Comparison of ENCODE assay signal across 19 mouse cellular contexts in the genomic region with DNA sequence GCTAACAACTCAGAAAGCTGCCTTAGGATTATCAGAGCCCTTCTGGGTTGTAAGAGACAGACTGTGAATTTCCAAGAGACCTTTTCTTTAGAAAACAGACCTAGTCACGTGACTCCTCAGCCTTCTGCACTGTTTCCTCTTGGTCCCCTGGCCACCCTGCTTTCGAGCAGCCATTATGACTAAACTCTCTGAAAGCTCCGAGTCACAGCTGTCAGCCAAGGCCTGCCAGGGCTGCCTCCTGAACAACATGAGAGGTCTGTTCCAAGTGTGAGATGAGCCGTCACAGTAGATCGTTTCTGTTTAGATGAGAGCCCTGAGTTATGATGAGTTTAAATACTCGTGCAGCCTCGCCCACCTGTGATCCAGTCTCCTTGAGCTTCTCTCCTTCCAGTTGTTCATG. TPM values are rescaled to one million over a fixed set of nuclear protein-coding genes. Genes with fewer than 3 reads are reported as not detected.
DNase-seq lines count a peak whose midpoint lies in the region; ATAC-seq and TF ChIP-seq lines count a peak whose summit lies in the region.
"Had no signal": no experiment of that assay in that cellular context is flagged by ENCODE, and none has a peak within 500 bp of the region (broad histone marks: within the 10 kb centered on the region; RNA-seq: fewer than 3 reads in every experiment).

No protein-coding gene starts in this region.

- intact Hi-C loops in left cerebral cortex, postnatal 4 days (cut with DNase I) = no loop called here
- intact Hi-C loops in left cerebral cortex, adult 2 months (cut with DNase I) = no loop called here

- no peaks in the 10 kb centered on the region for H3K9me3 ChIP-seq in forebrain, postnatal 0 days (ENCODE audit: low read length)
- H3K9me3 ChIP-seq in forebrain, embryonic 12.5 days = no peaks in the 10 kb centered on the region
- H3K9me3 ChIP-seq: embryonic facial prominence, embryonic 12.5 days; heart, embryonic 12.5 days; hindbrain, embryonic 10.5 days had no signal

- DNase-seq in forebrain, postnatal 0 days = peak; percentile 47
- DNase-seq in left cerebral cortex, postnatal 4 days = peak; percentile 43
- DNase-seq in left cerebral cortex, adult 2 months (ENCODE audit: extremely low spot score in 1 of 2, low spot score in 2 of 2) = no peak
- peak; percentile 13 for DNase-seq in brain, adult 2 months (ENCODE audit: low read depth, low spot score)
- DNase-seq in layer of hippocampus, adult 9-11 months = peak; percentile 59
- no peak for DNase-seq in kidney, postnatal 10 days
- no peak for DNase-seq in adrenal gland, postnatal 10 days
- DNase-seq: adrenal gland, adult 2 months; adrenal gland, postnatal 36 days; cerebellum, adult 11-12 months; cerebellum, adult 9-11 months; gastrocnemius, postnatal 14 days had no signal

- H3K4me3 ChIP-seq in forebrain, postnatal 0 days (ENCODE audit: low read depth, low read length) = no peak overlapping the region
- H3K4me3 ChIP-seq in forebrain, embryonic 12.5 days (replicated peaks) = no peak overlapping the region
- H3K4me3 ChIP-seq in left cerebral cortex, adult 2 months = no peak overlapping the region
- H3K4me3 ChIP-seq: embryonic facial prominence, embryonic 12.5 days; heart, embryonic 12.5 days; hindbrain, embryonic 10.5 days had no signal

- 0 out of 2 replicates have a peak overlapping the region, but pooled peaks have one; percentile 4 for H3K27ac ChIP-seq in forebrain, postnatal 0 days (ENCODE audit: low read depth, low read length)
- no peak overlapping the region for H3K27ac ChIP-seq in forebrain, embryonic 12.5 days
- no peak overlapping the region for H3K27ac ChIP-seq in left cerebral cortex, adult 2 months
- H3K27ac ChIP-seq: embryonic facial prominence, embryonic 12.5 days; hindbrain, embryonic 10.5 days had no signal

- no peak overlapping the region for H3K4me2 ChIP-seq in forebrain, postnatal 0 days (ENCODE audit: low read depth)
- no peak overlapping the region for H3K4me2 ChIP-seq in forebrain, embryonic 12.5 days
- H3K4me2 ChIP-seq: embryonic facial prominence, embryonic 12.5 days; heart, embryonic 12.5 days had no signal

- H3K36me3 ChIP-seq in forebrain, postnatal 0 days (ENCODE audit: insufficient read depth) = peaks cover 29% of the 10 kb centered on the region
- peaks cover 76% of the 10 kb centered on the region for H3K36me3 ChIP-seq in forebrain, embryonic 12.5 days (replicated peaks)

- ATAC-seq in forebrain, postnatal 0 days = peak; percentile 72
- ATAC-seq in forebrain, embryonic 12.5 days (ENCODE audit: low FRiP score) = no peak
- ATAC-seq: forebrain, embryonic 16.5 days; hindbrain, embryonic 16.5 days had no signal

- H3K4me1 ChIP-seq in forebrain, postnatal 0 days (ENCODE audit: insufficient read depth) = no peaks in the 10 kb centered on the region
- H3K4me1 ChIP-seq in forebrain, embryonic 12.5 days = no peaks in the 10 kb centered on the region
- H3K4me1 ChIP-seq: embryonic facial prominence, embryonic 12.5 days; heart, embryonic 12.5 days; hindbrain, embryonic 10.5 days had no signal

- TF ChIP-seq CTCF in forebrain, postnatal 0 days (IDR thresholded peaks at IDR 0.05; ENCODE audit: low read depth) = no peak
- no peak for TF ChIP-seq CTCF in left cerebral cortex, adult 2 months (IDR thresholded peaks at IDR 0.05)

- no peaks in the 10 kb centered on the region for H3K27me3 ChIP-seq in forebrain, postnatal 0 days (ENCODE audit: insufficient read depth, low read length)
- no peaks in the 10 kb centered on the region for H3K27me3 ChIP-seq in forebrain, embryonic 12.5 days
- H3K27me3 ChIP-seq: CH12.LX; embryonic facial prominence, embryonic 12.5 days; heart, embryonic 12.5 days had no signal

- H3K9ac ChIP-seq in forebrain, postnatal 0 days = no peak overlapping the region
- no peak overlapping the region for H3K9ac ChIP-seq in forebrain, embryonic 12.5 days
- H3K9ac ChIP-seq: embryonic facial prominence, embryonic 12.5 days; heart, embryonic 12.5 days had no signal

- WGBS in forebrain, postnatal 0 days = 73% methylated on average over 7 of the region's 7 CpGs
- WGBS in forebrain, embryonic 12.5 days = 88% methylated on average over 7 of the region's 7 CpGs

RNA-seq across cellular contexts. Expression of a gene that starts 30.3 kb away (rescaled TPM):
- 6.2 and 8.3 TPM in 2 replicates for total RNA-seq in forebrain, postnatal 0 days (2014; rRNA removed)
- polyA plus RNA-seq in forebrain, postnatal 0 days (2015; fragmentation: Nextera tagmentation; extraction: Ambion mirVana) = 1.6 and 2.8 TPM in 2 replicates
- polyA plus RNA-seq in forebrain, embryonic 12.5 days (2016; fragmentation: Nextera tagmentation; extraction: Ambion mirVana) = 10.9 and 11.3 TPM in 2 replicates
- total RNA-seq in left cerebral cortex, postnatal 4 days (2021) = 1 to 10 TPM; 8.9 to 10.0 TPM
- 1 to 10 TPM; 6.8 to 7.2 TPM for total RNA-seq in left cerebral cortex, adult 2 months (2021)
- total RNA-seq in adrenal gland, postnatal 10 days (2021) = 1 to 10 TPM; 5.7 to 6.8 TPM

RNA-seq across cellular contexts. Expression of a gene that starts 37.6 kb away (rescaled TPM):
- total RNA-seq in forebrain, postnatal 0 days (2014; rRNA removed) = 86.2 and 87.4 TPM in 2 replicates
- 47.6 and 63.6 TPM in 2 replicates for polyA plus RNA-seq in forebrain, postnatal 0 days (2015; fragmentation: Nextera tagmentation; extraction: Ambion mirVana)
- 78.6 and 83.5 TPM in 2 replicates for polyA plus RNA-seq in forebrain, embryonic 12.5 days (2016; fragmentation: Nextera tagmentation; extraction: Ambion mirVana)
- total RNA-seq in left cerebral cortex, postnatal 4 days (2021) = 100 to 1,000 TPM; 282 to 293 TPM
- 10 to 100 TPM; 59.4 to 61.7 TPM for total RNA-seq in left cerebral cortex, adult 2 months (2021)
- 10 to 100 TPM in 1 of 2 experiments, 1 to 10 TPM in 1; 7.5 to 10.4 TPM for total RNA-seq in adrenal gland, postnatal 10 days (2021)

Comparison
In these comparisons a context has a peak if more than half of its experiments do, and no peak if none do; other contexts are left out.
1. DNase-seq: peak in forebrain, postnatal 0 days (single experiment), left cerebral cortex, postnatal 4 days (single experiment), brain, adult 2 months (single experiment) and layer of hippocampus, adult 9-11 months (single experiment); none in left cerebral cortex, adult 2 months (0 of 2), kidney, postnatal 10 days (single experiment) and adrenal gland, postnatal 10 days (single experiment).